Mouse (Mus musculus): ENCODE data around the gene Gm27029. TPM values are rescaled to one million over a fixed set of nuclear protein-coding genes. Genes with fewer than 3 reads are reported as not detected.
A peak's percentile ranks its signal among the peaks of the same experiment; 100 is the strongest.
"Not testable (repeated sequence)": the region's sequence is repeated elsewhere in the genome, so short reads cannot be mapped to it uniquely, and the experiment has no call there.

Gm27029 gene
- polyA plus RNA-seq, 1 experiment from 2014 or later, result 2.2 TPM

DNA sequence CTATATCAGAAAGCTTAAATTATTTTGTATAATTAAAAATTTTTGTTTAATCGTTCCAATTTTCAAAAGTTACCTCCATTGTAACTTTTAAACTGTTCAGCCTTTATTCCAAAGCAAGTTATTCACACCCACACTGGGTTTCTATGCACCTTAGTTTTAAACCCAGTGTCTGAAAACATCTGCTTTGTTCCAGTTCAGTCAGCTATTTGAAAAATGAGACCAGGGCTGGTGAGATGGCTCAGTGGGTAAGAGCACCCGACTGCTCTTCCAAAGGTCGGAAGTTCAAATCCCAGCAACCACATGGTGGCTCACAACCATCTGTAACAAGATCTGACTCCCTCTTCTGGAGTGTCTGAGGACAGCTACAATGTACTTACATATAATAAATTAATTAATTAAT is 13.4 kb upstream of the Gm27029 start:
- H3K4me3 ChIP-seq (ENCODE audit: low read depth, low read length); H3K27ac ChIP-seq (ENCODE audit: low read length); H3K4me2 ChIP-seq (ENCODE audit: low read depth, low read length); H3K27me3 ChIP-seq (ENCODE audit: control insufficient read depth, insufficient read depth, low read depth, low read length); ATAC-seq (ENCODE audit: low read depth); H3K36me3 ChIP-seq (ENCODE audit: control insufficient read depth, insufficient read depth); H3K9me3 ChIP-seq (replicated peaks; ENCODE audit: control insufficient read depth, low read length); H3K9ac ChIP-seq (ENCODE audit: low read depth, low read length); H3K4me1 ChIP-seq (ENCODE audit: control insufficient read depth, low read depth, low read length): not testable (repeated sequence)
- WGBS (ENCODE audit: insufficient replicate concordance), result 44% methylated on average over 3 of the region's 3 CpGs

DNA sequence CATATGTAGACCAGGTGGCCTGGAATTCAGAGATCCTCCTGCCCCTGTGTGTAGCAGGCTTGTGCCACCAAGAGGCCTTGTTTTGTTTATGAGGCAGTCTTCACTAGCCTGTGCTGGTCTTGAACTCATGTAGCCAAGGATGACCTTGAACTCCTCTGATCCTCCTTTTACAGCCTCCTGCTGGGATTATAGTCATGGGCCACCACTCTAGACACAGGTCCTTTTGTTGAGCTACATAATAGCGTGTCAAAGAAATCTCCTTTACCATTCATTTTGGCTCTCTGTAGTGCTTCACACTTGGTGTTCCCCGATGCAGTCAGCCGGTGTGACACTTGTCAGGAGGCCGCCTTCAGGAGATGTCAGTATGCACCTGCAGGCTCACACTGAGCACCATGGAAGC is 12.3 kb upstream of the Gm27029 start:
- no peak for ATAC-seq (ENCODE audit: low read depth)
- H3K9ac ChIP-seq (ENCODE audit: low read depth, low read length), result no peak overlapping the region
- WGBS (ENCODE audit: insufficient replicate concordance), result 76% methylated on average over 4 of the region's 4 CpGs

DNA sequence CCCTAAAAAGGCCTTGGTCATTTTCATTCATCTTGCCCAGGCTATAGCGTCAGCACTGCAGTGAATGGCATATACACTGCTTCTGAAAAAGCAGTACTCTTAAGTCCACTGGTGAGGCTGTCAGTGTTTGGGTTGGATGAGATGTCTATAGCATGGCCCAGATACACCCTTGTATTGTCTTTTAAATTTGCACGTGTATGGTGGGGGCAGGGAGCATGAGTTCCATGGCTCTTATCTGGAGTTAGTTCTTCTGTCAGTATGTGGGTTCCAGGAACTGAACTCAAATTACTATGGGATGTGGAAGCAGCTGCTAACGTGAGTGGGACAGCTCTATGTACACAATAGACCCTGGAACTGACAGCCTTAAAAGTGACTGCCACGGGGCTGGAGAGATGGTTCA is 11.2 kb upstream of the Gm27029 start:
- no peak for ATAC-seq (ENCODE audit: low read depth)
- Histone ChIP-seq H3K9ac (ENCODE audit: low read depth, low read length) (no peak overlapping the region), H3K9me3 (replicated peaks; ENCODE audit: control insufficient read depth, low read length) (no peaks in the 10 kb centered on the region), H3K27me3 (ENCODE audit: control insufficient read depth, insufficient read depth, low read depth, low read length) (no peaks in the 10 kb centered on the region), H3K4me1 (ENCODE audit: control insufficient read depth, low read depth, low read length) (no peaks in the 10 kb centered on the region), H3K4me2 (ENCODE audit: low read depth, low read length) (no peak overlapping the region), H3K27ac (ENCODE audit: low read length) (no peak overlapping the region), H3K36me3 (ENCODE audit: control insufficient read depth, insufficient read depth) (peaks cover 4% of the 10 kb centered on the region; the same call in 1 of the 2 replicates), H3K4me3 (ENCODE audit: low read depth, low read length) (no peak overlapping the region)
- 45% methylated on average over 4 of the region's 4 CpGs for WGBS (ENCODE audit: insufficient replicate concordance)

More for the DNA sequence above, 12.3 kb upstream of the Gm27029 start:
- no peak overlapping the region for H3K27ac ChIP-seq (ENCODE audit: low read length)
- H3K36me3 ChIP-seq (ENCODE audit: control insufficient read depth, insufficient read depth), result peaks cover 2% of the 10 kb centered on the region; the same call in 1 of the 2 replicates
- H3K4me2 ChIP-seq (ENCODE audit: low read depth, low read length), result no peak overlapping the region
- H3K27me3 ChIP-seq (ENCODE audit: control insufficient read depth, insufficient read depth, low read depth, low read length), result no peaks in the 10 kb centered on the region
- H3K9me3 ChIP-seq (replicated peaks; ENCODE audit: control insufficient read depth, low read length), result no peaks in the 10 kb centered on the region
- no peak overlapping the region for H3K4me3 ChIP-seq (ENCODE audit: low read depth, low read length)
- no peaks in the 10 kb centered on the region; the same call in 1 of the 2 replicates for H3K4me1 ChIP-seq (ENCODE audit: control insufficient read depth, low read depth, low read length)

DNA sequence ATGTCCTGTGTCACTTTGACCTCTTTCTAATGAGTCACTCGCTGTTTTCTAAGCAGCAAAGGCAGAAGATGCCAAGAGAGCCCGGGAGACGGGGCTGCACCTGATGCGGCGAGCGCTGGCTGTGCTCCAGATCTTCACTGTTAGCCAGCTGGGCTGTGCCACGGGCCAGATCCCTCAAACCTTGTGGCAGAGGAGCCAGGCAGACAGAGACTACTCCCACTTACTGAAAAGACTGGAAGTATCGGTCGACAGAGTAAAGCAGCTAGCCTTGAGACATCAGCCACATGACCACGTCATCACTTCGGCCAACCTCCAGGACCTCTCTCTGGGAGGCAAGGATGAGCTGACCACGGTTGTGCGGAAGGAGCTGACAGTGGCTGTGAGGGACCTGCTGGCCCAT is 8.8 kb upstream of the Gm27029 start:
- no peak overlapping the region for H3K4me3 ChIP-seq (ENCODE audit: low read depth, low read length)
- H3K9me3 ChIP-seq (replicated peaks; ENCODE audit: control insufficient read depth, low read length), result no peaks in the 10 kb centered on the region
- ATAC-seq (ENCODE audit: low read depth), result no peak
- no peaks in the 10 kb centered on the region for H3K4me1 ChIP-seq (ENCODE audit: control insufficient read depth, low read depth, low read length)
- no peak overlapping the region for H3K4me2 ChIP-seq (ENCODE audit: low read depth, low read length)
- H3K9ac ChIP-seq (ENCODE audit: low read depth, low read length), result no peak overlapping the region
- H3K36me3 ChIP-seq (ENCODE audit: control insufficient read depth, insufficient read depth), result peaks cover 13% of the 10 kb centered on the region
- no peak overlapping the region for H3K27ac ChIP-seq (ENCODE audit: low read length)
- H3K27me3 ChIP-seq (ENCODE audit: control insufficient read depth, insufficient read depth, low read depth, low read length), result no peaks in the 10 kb centered on the region
- 87% methylated on average over 13 of the region's 13 CpGs for WGBS (ENCODE audit: insufficient replicate concordance)

DNA sequence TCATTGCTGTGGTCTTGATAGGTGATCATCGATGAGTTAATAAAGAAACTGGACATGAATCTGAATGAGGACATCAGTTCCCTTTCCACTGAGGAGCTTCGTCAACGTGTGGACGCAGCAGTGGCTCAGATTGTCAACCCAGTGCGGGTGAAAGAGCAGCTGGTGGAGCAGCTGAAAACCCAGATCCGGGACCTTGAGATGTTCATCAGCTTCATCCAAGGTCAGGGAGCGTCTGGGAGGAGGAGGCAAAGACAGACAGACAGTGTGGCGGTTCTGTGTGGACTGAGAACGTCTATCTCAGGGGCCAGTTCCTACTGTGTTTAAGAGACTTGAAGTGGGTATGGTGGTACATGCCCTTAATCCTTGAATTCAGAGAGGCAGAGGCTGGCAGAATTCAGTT is 6.7 kb upstream of the Gm27029 start:
- H3K27ac ChIP-seq (ENCODE audit: low read length), result no peak overlapping the region
- H3K27me3 ChIP-seq (ENCODE audit: control insufficient read depth, insufficient read depth, low read depth, low read length), result no peaks in the 10 kb centered on the region
- H3K9ac ChIP-seq (ENCODE audit: low read depth, low read length), result no peak overlapping the region
- H3K4me3 ChIP-seq (ENCODE audit: low read depth, low read length), result no peak overlapping the region
- H3K36me3 ChIP-seq (ENCODE audit: control insufficient read depth, insufficient read depth), result peaks cover 13% of the 10 kb centered on the region
- WGBS (ENCODE audit: insufficient replicate concordance), result 78% methylated on average over 9 of the region's 9 CpGs
- H3K9me3 ChIP-seq (replicated peaks; ENCODE audit: control insufficient read depth, low read length), result no peaks in the 10 kb centered on the region
- peaks cover 4% of the 10 kb centered on the region for H3K4me1 ChIP-seq (ENCODE audit: control insufficient read depth, low read depth, low read length)
- no peak for ATAC-seq (ENCODE audit: low read depth)
- H3K4me2 ChIP-seq (ENCODE audit: low read depth, low read length), result no peak overlapping the region

DNA sequence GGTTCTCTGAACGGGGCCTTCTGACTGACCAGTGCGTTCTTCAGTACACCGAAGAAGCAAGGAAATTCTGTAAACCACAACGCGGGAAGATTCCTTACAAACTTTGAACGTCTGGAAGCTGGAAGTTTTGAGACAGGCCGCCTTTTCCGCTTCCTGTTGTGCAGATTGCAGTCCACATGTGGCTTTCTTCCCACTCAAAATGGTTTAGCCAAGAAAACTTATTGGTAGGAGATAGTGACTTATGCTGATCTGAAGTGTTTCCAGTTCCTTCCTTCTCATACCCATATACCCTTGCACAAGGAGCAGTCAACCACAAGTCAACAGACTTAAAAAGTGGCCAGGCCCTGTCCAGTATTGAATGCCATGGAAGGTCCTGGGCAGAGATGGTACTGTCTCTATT is 1.6 kb upstream of the Gm27029 start:
- H3K4me1 ChIP-seq (ENCODE audit: control insufficient read depth, low read depth, low read length), result peaks cover 23% of the 10 kb centered on the region
- peak overlapping the region; percentile 21; the same call in 1 of the 2 replicates for H3K9ac ChIP-seq (ENCODE audit: low read depth, low read length)
- H3K27me3 ChIP-seq (ENCODE audit: control insufficient read depth, insufficient read depth, low read depth, low read length), result no peaks in the 10 kb centered on the region
- H3K36me3 ChIP-seq (ENCODE audit: control insufficient read depth, insufficient read depth), result peaks cover 9% of the 10 kb centered on the region
- H3K9me3 ChIP-seq (replicated peaks; ENCODE audit: control insufficient read depth, low read length), result no peaks in the 10 kb centered on the region
- peak overlapping the region; percentile 95 for H3K4me3 ChIP-seq (ENCODE audit: low read depth, low read length)
- no peak for ATAC-seq (ENCODE audit: low read depth)
- WGBS (ENCODE audit: insufficient replicate concordance), result 43% methylated on average over 8 of the region's 8 CpGs
- H3K27ac ChIP-seq (ENCODE audit: low read length), result no peak overlapping the region
- peak overlapping the region; percentile 95 for H3K4me2 ChIP-seq (ENCODE audit: low read depth, low read length)

DNA sequence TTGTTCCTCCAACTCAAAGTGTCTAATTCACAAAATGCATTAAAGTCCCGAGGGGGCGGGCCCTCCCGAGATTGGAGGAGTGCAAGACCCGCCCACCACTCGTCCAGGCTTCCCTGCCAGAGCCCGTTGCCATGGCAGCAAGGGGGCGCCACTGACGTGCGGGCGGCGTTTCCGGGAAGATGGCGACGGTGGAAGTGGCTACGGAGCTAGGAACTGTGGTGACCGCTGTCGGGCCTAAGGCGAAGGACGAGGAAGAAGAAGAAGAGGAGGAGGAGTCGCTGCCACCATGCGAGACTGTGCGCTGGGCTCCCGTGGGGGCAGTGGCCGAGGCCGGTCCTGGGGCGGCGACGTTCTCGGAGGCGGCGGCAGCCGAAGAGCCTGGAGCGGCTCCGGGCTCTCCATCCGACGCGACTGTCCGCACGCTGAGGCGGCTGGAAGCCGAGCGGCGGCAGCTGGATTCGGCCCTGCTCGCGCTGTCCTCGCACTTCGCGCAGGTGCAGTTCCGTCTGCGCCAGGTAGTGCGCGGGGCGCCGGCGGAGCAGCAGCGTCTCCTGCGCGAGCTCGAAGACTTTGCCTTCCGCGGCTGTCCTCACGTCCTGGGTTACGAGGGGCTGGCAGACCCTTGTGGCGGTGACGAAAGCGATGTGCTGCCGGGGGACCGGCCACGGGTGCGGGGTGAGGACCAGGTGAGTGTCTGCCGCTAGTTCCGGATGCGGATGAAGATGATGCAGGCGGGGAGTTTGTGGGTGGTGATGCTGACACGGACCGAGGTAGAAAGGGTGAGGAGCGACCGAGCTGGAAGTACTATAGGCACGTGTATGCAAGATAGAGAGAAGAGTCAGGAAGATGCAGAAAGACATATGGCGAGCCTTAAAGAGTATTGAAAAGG is 573 bp upstream of the Gm27029 start, which contains the start of the genes Rundc1 and Ptges3l:
Gene Rundc1, plus strand, starts transcription at position 161 of the 889 bp plus-strand sequence.
Gene Ptges3l, minus strand, starts transcription at position 409 of the 889 bp plus-strand sequence.
- H3K4me2 ChIP-seq (ENCODE audit: low read depth, low read length), result peak within 1 kb of the TSS; percentile 95
- ATAC-seq (ENCODE audit: low read depth), result peak; percentile 92
- H3K27me3 ChIP-seq (ENCODE audit: control insufficient read depth, insufficient read depth, low read depth, low read length), result no peaks in the 10 kb centered on the region
- H3K4me3 ChIP-seq (ENCODE audit: low read depth, low read length), result peak within 1 kb of the TSS; percentile 95
- H3K36me3 ChIP-seq (ENCODE audit: control insufficient read depth, insufficient read depth), result peaks cover 5% of the 10 kb centered on the region; the same call in 1 of the 2 replicates
- WGBS (ENCODE audit: insufficient replicate concordance), result under 1% methylated on average over 81 of the region's 81 CpGs
- H3K9me3 ChIP-seq (replicated peaks; ENCODE audit: control insufficient read depth, low read length), result no peaks in the 10 kb centered on the region
- peak within 1 kb of the TSS; percentile 80 for H3K27ac ChIP-seq (ENCODE audit: low read length)
- H3K4me1 ChIP-seq (ENCODE audit: control insufficient read depth, low read depth, low read length), result peaks cover 23% of the 10 kb centered on the region
- H3K9ac ChIP-seq (ENCODE audit: low read depth, low read length), result peak within 1 kb of the TSS; percentile 85

DNA sequence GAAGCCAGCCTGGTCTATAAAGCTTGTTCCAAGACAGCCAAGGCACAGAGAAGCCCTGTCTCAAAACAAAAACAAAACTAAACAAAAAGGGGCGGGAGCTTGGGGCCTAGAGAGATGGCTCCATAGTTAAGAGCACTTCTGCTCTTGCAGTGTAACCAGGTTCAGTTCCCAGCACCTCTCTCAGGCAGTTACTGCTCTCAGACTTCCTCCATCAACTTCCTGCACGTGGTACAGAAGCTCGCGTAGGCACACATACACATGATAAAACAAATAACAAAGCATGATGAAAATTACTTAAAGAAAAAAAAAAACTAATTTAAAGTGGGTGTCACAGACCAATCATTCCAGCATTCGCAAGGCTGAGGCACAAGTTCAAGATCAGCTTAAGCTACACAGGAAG is 4.4 kb downstream of the Gm27029 start:
- no peaks in the 10 kb centered on the region for H3K36me3 ChIP-seq (ENCODE audit: control insufficient read depth, insufficient read depth)
- H3K27me3 ChIP-seq (ENCODE audit: control insufficient read depth, insufficient read depth, low read depth, low read length), result no peaks in the 10 kb centered on the region
- no peak overlapping the region for H3K4me3 ChIP-seq (ENCODE audit: low read depth, low read length)
- no peak overlapping the region for H3K27ac ChIP-seq (ENCODE audit: low read length)
- H3K9ac ChIP-seq (ENCODE audit: low read depth, low read length), result no peak overlapping the region
- 61% methylated on average over 5 of the region's 5 CpGs for WGBS (ENCODE audit: insufficient replicate concordance)
- peaks cover 18% of the 10 kb centered on the region for H3K4me1 ChIP-seq (ENCODE audit: control insufficient read depth, low read depth, low read length)
- ATAC-seq (ENCODE audit: low read depth), result no peak
- no peaks in the 10 kb centered on the region for H3K9me3 ChIP-seq (replicated peaks; ENCODE audit: control insufficient read depth, low read length)
- H3K4me2 ChIP-seq (ENCODE audit: low read depth, low read length), result no peak overlapping the region

DNA sequence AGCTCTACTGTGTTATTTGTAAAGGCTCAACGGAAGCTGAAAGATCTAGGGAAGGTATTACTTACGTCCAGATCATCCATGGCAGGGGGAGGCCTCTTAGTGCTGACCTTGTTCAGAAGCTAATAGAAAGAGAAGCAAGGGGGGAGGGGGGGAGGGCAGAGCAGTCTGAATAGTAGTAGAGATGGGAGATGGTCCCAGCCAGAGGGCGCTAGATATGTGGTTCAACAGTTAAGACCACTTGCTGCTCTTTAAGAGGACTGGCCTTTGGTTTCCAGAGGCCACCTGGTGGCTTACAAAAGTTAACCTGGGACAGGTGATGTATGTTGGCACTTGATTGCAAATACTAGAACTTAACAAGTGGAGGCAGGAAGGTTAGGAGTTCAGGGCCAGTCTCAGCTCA is 5.0 kb downstream of the Gm27029 start:
- H3K27ac ChIP-seq (ENCODE audit: low read length), result no peak overlapping the region
- H3K4me2 ChIP-seq (ENCODE audit: low read depth, low read length), result no peak overlapping the region
- H3K27me3 ChIP-seq (ENCODE audit: control insufficient read depth, insufficient read depth, low read depth, low read length), result no peaks in the 10 kb centered on the region
- H3K4me1 ChIP-seq (ENCODE audit: control insufficient read depth, low read depth, low read length), result peaks cover 16% of the 10 kb centered on the region
- H3K36me3 ChIP-seq (ENCODE audit: control insufficient read depth, insufficient read depth), result no peaks in the 10 kb centered on the region
- H3K9ac ChIP-seq (ENCODE audit: low read depth, low read length), result no peak overlapping the region
- no peaks in the 10 kb centered on the region for H3K9me3 ChIP-seq (replicated peaks; ENCODE audit: control insufficient read depth, low read length)
- ATAC-seq (ENCODE audit: low read depth), result no peak
- no peak overlapping the region for H3K4me3 ChIP-seq (ENCODE audit: low read depth, low read length)
- 42% methylated on average over 3 of the region's 3 CpGs for WGBS (ENCODE audit: insufficient replicate concordance)
